Mouse (Mus musculus): ENCODE measurements around the gene Cyb561d2. TPM values are rescaled to one million over a fixed set of nuclear protein-coding genes. Genes with fewer than 3 reads are reported as not detected.
A peak's percentile ranks its signal among the peaks of the same experiment; 100 is the strongest.
"Not testable (repeated sequence)": the region's sequence is repeated elsewhere in the genome, so short reads cannot be mapped to it uniquely, and the experiment has no call there.

Gene Cyb561d2
- total RNA-seq, 2 experiments from 2014 or later = 16.2 to 17.4 TPM

- intact Hi-C loops (cut with DNase I) = not testable (repeated sequence)
Measured at GRCm38 (mm10) chr9:107573774-107574173, 31.8 kb upstream of the Cyb561d2 start.

GRCm38 (mm10) chr9:107572327-107572662, 30.3 kb upstream of the Cyb561d2 start:
- intact Hi-C loops (cut with DNase I) = no loop called here
- no peak for DNase-seq (ENCODE audit: low spot score in 2 of 2)

More at GRCm38 (mm10) chr9:107573774-107574173, 31.8 kb upstream of the Cyb561d2 start:
- not testable (repeated sequence) for DNase-seq (ENCODE audit: low spot score in 2 of 2)

- no peak for DNase-seq (ENCODE audit: low spot score in 2 of 2)
- intact Hi-C loops (cut with DNase I) = no loop called here
Measured at GRCm38 (mm10) chr9:107571534-107572326, 29.7 kb upstream of the Cyb561d2 start.

GRCm38 (mm10) chr9:107570845-107571244, 28.9 kb upstream of the Cyb561d2 start:
- no peak for DNase-seq (ENCODE audit: low spot score in 2 of 2)
- intact Hi-C loops (cut with DNase I) = no loop called here

- DNase-seq (ENCODE audit: low spot score in 2 of 2) = no peak
- intact Hi-C loops (cut with DNase I) = no loop called here
Measured at GRCm38 (mm10) chr9:107570016-107570415, 28.0 kb upstream of the Cyb561d2 start.

- DNase-seq (ENCODE audit: low spot score in 2 of 2) = peak in 1 of 2 experiments; percentile 32
- intact Hi-C loops (cut with DNase I) = no loop called here
Measured at GRCm38 (mm10) chr9:107569270-107569669, 27.3 kb upstream of the Cyb561d2 start.

GRCm38 (mm10) chr9:107568331-107569261, 26.6 kb upstream of the Cyb561d2 start:
- peak; percentile 78 to 83 for DNase-seq (ENCODE audit: low spot score in 2 of 2)

GRCm38 (mm10) chr9:107567702-107568319, 25.8 kb upstream of the Cyb561d2 start, which contains the start of gene Hyal2:
TSS of gene Hyal2 (plus strand) at chr9:107567945.
- intact Hi-C loops (cut with DNase I) = no loop called here
- DNase-seq (ENCODE audit: low spot score in 2 of 2) = no peak

More at GRCm38 (mm10) chr9:107568331-107569261, 26.6 kb upstream of the Cyb561d2 start:
- intact Hi-C loops (cut with DNase I) = no loop called here

GRCm38 (mm10) chr9:107566855-107567254, 24.9 kb upstream of the Cyb561d2 start:
- DNase-seq (ENCODE audit: low spot score in 2 of 2) = no peak
- intact Hi-C loops (cut with DNase I) = no loop called here

- intact Hi-C loops (cut with DNase I) = no loop called here
- peak; percentile 71 to 76 for DNase-seq (ENCODE audit: low spot score in 2 of 2)
Measured at GRCm38 (mm10) chr9:107566041-107566709, 24.2 kb upstream of the Cyb561d2 start.

- intact Hi-C loops (cut with DNase I) = not testable (repeated sequence)
Measured at GRCm38 (mm10) chr9:107565556-107565955, 23.6 kb upstream of the Cyb561d2 start.

GRCm38 (mm10) chr9:107563029-107563581, 21.1 kb upstream of the Cyb561d2 start, which contains the start of gene Tusc2:
TSS of gene Tusc2 (plus strand) at chr9:107563255.
- peak; percentile 95 to 99 for DNase-seq (ENCODE audit: low spot score in 2 of 2)
- intact Hi-C loops (cut with DNase I) = no loop called here

More at GRCm38 (mm10) chr9:107565556-107565955, 23.6 kb upstream of the Cyb561d2 start:
- not testable (repeated sequence) for DNase-seq (ENCODE audit: low spot score in 2 of 2)

GRCm38 (mm10) chr9:107556346-107556745, 14.4 kb upstream of the Cyb561d2 start:
- DNase-seq (ENCODE audit: low spot score in 2 of 2) = no peak
- intact Hi-C loops (cut with DNase I) = no loop called here

GRCm38 (mm10) chr9:107555701-107556100, 13.7 kb upstream of the Cyb561d2 start:
- intact Hi-C loops (cut with DNase I) = no loop called here
- no peak for DNase-seq (ENCODE audit: low spot score in 2 of 2)

GRCm38 (mm10) chr9:107555031-107555457, 13.1 kb upstream of the Cyb561d2 start:
- intact Hi-C loops (cut with DNase I) = no loop called here
- peak in 1 of 2 experiments; percentile 44 for DNase-seq (ENCODE audit: low spot score in 2 of 2)

GRCm38 (mm10) chr9:107554319-107554825, 12.4 kb upstream of the Cyb561d2 start:
- intact Hi-C loops (cut with DNase I) = no loop called here
- peak; percentile 93 to 98 for DNase-seq (ENCODE audit: low spot score in 2 of 2)

GRCm38 (mm10) chr9:107553541-107554318, 11.7 kb upstream of the Cyb561d2 start:
- intact Hi-C loops (cut with DNase I) = no loop called here
- DNase-seq (ENCODE audit: low spot score in 2 of 2) = peak in 1 of 2 experiments; percentile 32

Measured in left cerebral cortex, postnatal 25 days (tissue).